Mouse (Mus musculus) forebrain, embryonic 11.5 days (tissue): ENCODE data around the gene Gm20605. TPM values are rescaled to one million over a fixed set of nuclear protein-coding genes. Genes with fewer than 3 reads are reported as not detected.

ENCODE experiments used
- ATAC-seq: fragments of 200-750 bp; cut with Nextera tagmentation; replicated peaks from 2 replicates; pipeline ENCODE4 v1.8.0; 2017; ENCODE audit warnings: moderate TSS enrichment; ENCODE audit not compliant: low FRiP score
- DNase-seq: peaks from one replicate; pipeline ENCODE4 v3.0.0-alpha.2; 2017; ENCODE audit warnings: low spot score
- H3K27ac ChIP-seq: fragments of 300-500 bp; sonication (generic); 2 replicates; pipeline ENCODE4 v1.5.1; 2014; ENCODE audit warnings: low read depth, low read length
- H3K27me3 ChIP-seq: fragments of 300-500 bp; sonication (generic); 2 replicates; pipeline ENCODE4 v1.6.1; 2014; ENCODE audit warnings: mild to moderate bottlenecking, low read length, mixed read lengths; ENCODE audit not compliant: control insufficient read depth, insufficient read depth
- H3K36me3 ChIP-seq: fragments of 300-500 bp; sonication (generic); 2 replicates; pipeline ENCODE4 v1.6.1; 2014; ENCODE audit warnings: mild to moderate bottlenecking, low read length, moderate library complexity, mixed read lengths; ENCODE audit not compliant: control insufficient read depth, insufficient read depth
- H3K4me1 ChIP-seq: fragments of 300-500 bp; sonication (generic); replicated peaks from 2 replicates; pipeline ENCODE4 v1.6.1; 2014; ENCODE audit warnings: low read length, mixed read lengths; ENCODE audit not compliant: control insufficient read depth, insufficient read depth
- H3K4me2 ChIP-seq: fragments of 300-500 bp; sonication (generic); 2 replicates; pipeline ENCODE4 v1.6.1; 2014; ENCODE audit warnings: low read depth, mild to moderate bottlenecking, low read length, moderate library complexity, mixed read lengths; ENCODE audit not compliant: severe bottlenecking
- H3K4me3 ChIP-seq: fragments of 300-500 bp; sonication (generic); 2 replicates; pipeline ENCODE4 v1.5.1; 2014; ENCODE audit warnings: low read depth, low read length
- H3K9ac ChIP-seq: fragments of 300-500 bp; sonication (generic); 2 replicates; pipeline ENCODE4 v1.6.1; 2014; ENCODE audit warnings: low read length
- H3K9me3 ChIP-seq: fragments of 300-500 bp; sonication (generic); 2 replicates; pipeline ENCODE4 v1.6.1; 2016; ENCODE audit warnings: low read length, mixed read lengths; ENCODE audit not compliant: control insufficient read depth
- WGBS: fragments of 180-500 bp; shearing (Covaris S2); extraction: QIAGEN DNeasy Blood & Tissue Kit; methylation state at CpG from one replicate; pipeline ENCODE4 v1.1.7; 2014; 5-methylcytosine and 5-hydroxymethylcytosine counted together
- polyA plus RNA-seq: library from polyadenylated mRNA; unstranded; fragments of >200 nt; fragmentation: Nextera tagmentation; extraction: Ambion mirVana; gene quantifications from 2 replicates; pipeline ENCODE4 v1.2.1, GENCODE M21; 2014

The Gm20605 gene
- polyA plus RNA-seq, 1 experiment from 2014 or later = 9.9 TPM

- H3K27me3 ChIP-seq = no peaks in the 10 kb centered on the region
- WGBS = 88% methylated on average over 6 of the region's 6 CpGs
- no peak for ATAC-seq
Observed at GRCm38 (mm10) chr5:137597625-137598024, 31.4 kb upstream of the Gm20605 start.

GRCm38 (mm10) chr5:137598100-137598826, 30.7 kb upstream of the Gm20605 start:
- Histone ChIP-seq H3K9me3 (no peaks in the 10 kb centered on the region), H3K36me3 (no peaks in the 10 kb centered on the region), H3K27ac (no peak overlapping the region), H3K4me3 (no peak overlapping the region), H3K27me3 (no peaks in the 10 kb centered on the region), H3K4me1 (no peaks in the 10 kb centered on the region; the same call in 1 of the 2 replicates), H3K9ac (no peak overlapping the region), H3K4me2 (no peak overlapping the region)
- DNase-seq = no peak
- WGBS = 84% methylated on average over 2 of the region's 2 CpGs
- ATAC-seq = no peak

More at GRCm38 (mm10) chr5:137597625-137598024, 31.4 kb upstream of the Gm20605 start:
- no peak for DNase-seq
- Histone ChIP-seq H3K9me3 (no peaks in the 10 kb centered on the region), H3K9ac (no peak overlapping the region), H3K4me2 (no peak overlapping the region), H3K4me3 (no peak overlapping the region), H3K27ac (no peak overlapping the region), H3K4me1 (no peaks in the 10 kb centered on the region; the same call in 1 of the 2 replicates), H3K36me3 (no peaks in the 10 kb centered on the region)

- H3K27me3 ChIP-seq = no peaks in the 10 kb centered on the region
- peak overlapping the region; percentile 87 for H3K4me2 ChIP-seq
- ATAC-seq = no peak
- H3K27ac ChIP-seq = no peak overlapping the region
- H3K4me3 ChIP-seq = peak overlapping the region; percentile 58
- H3K9ac ChIP-seq = peak overlapping the region; percentile 76
- DNase-seq = no peak
- H3K9me3 ChIP-seq = no peaks in the 10 kb centered on the region
- no peaks in the 10 kb centered on the region for H3K36me3 ChIP-seq
- no peaks in the 10 kb centered on the region; the same call in 1 of the 2 replicates for H3K4me1 ChIP-seq
- 72% methylated on average over 9 of the region's 9 CpGs for WGBS
Observed at GRCm38 (mm10) chr5:137599600-137599999, 29.4 kb upstream of the Gm20605 start.

GRCm38 (mm10) chr5:137600281-137600618, 28.7 kb upstream of the Gm20605 start:
- no peak; the same call in 1 of the 2 replicates for ATAC-seq

GRCm38 (mm10) chr5:137600619-137601364, 28.2 kb upstream of the Gm20605 start, which contains the start of gene Mospd3:
Gene Mospd3 (minus strand): TSS chr5:137601058.
- under 1% methylated on average over 41 of the region's 41 CpGs for WGBS
- Histone ChIP-seq H3K36me3 (no peaks in the 10 kb centered on the region), H3K27ac (peak within 1 kb of the TSS; percentile 60), H3K27me3 (no peaks in the 10 kb centered on the region), H3K4me1 (no peaks in the 10 kb centered on the region; the same call in 1 of the 2 replicates), H3K9ac (peak within 1 kb of the TSS; percentile 76), H3K9me3 (no peaks in the 10 kb centered on the region), H3K4me2 (peak within 1 kb of the TSS; percentile 87), H3K4me3 (peak within 1 kb of the TSS; percentile 58)
- DNase-seq = peak; percentile 97
- peak; percentile 96 for ATAC-seq

More at GRCm38 (mm10) chr5:137600281-137600618, 28.7 kb upstream of the Gm20605 start:
- H3K9ac ChIP-seq = peak overlapping the region; percentile 76
- peak overlapping the region; percentile 58 for H3K4me3 ChIP-seq
- H3K4me1 ChIP-seq = no peaks in the 10 kb centered on the region; the same call in 1 of the 2 replicates
- H3K27me3 ChIP-seq = no peaks in the 10 kb centered on the region
- no peak overlapping the region for H3K27ac ChIP-seq
- no peaks in the 10 kb centered on the region for H3K9me3 ChIP-seq
- DNase-seq = no peak
- no peaks in the 10 kb centered on the region for H3K36me3 ChIP-seq
- peak overlapping the region; percentile 87 for H3K4me2 ChIP-seq
- WGBS = 2% methylated on average over 19 of the region's 19 CpGs

- Histone ChIP-seq H3K4me2 (peak overlapping the region; percentile 67), H3K27ac (no peak overlapping the region), H3K9ac (peak overlapping the region; percentile 76), H3K4me3 (peak overlapping the region; percentile 58), H3K27me3 (no peaks in the 10 kb centered on the region), H3K36me3 (no peaks in the 10 kb centered on the region), H3K4me1 (no peaks in the 10 kb centered on the region; the same call in 1 of the 2 replicates), H3K9me3 (no peaks in the 10 kb centered on the region)
- DNase-seq (no peak), ATAC-seq (no peak)
- under 1% methylated on average over 22 of the region's 22 CpGs for WGBS
Observed at GRCm38 (mm10) chr5:137601365-137601729, 27.6 kb upstream of the Gm20605 start.

GRCm38 (mm10) chr5:137607860-137608653, 20.9 kb upstream of the Gm20605 start:
- DNase-seq = no peak
- Histone ChIP-seq H3K4me2 (peak overlapping the region; percentile 40), H3K36me3 (no peaks in the 10 kb centered on the region), H3K27ac (no peak overlapping the region), H3K4me3 (0 out of 2 replicates have a peak overlapping the region, but pooled peaks have one; percentile 5), H3K9me3 (no peaks in the 10 kb centered on the region), H3K4me1 (peaks cover 8% of the 10 kb centered on the region), H3K27me3 (peaks cover 2% of the 10 kb centered on the region; the same call in 1 of the 2 replicates), H3K9ac (peak overlapping the region; percentile 27)
- 6% methylated on average over 24 of the region's 26 CpGs for WGBS
- no peak for ATAC-seq

- no peak for ATAC-seq
- peaks cover 2% of the 10 kb centered on the region; the same call in 1 of the 2 replicates for H3K27me3 ChIP-seq
- peak overlapping the region; percentile 40 for H3K4me2 ChIP-seq
- peak overlapping the region; percentile 27 for H3K9ac ChIP-seq
- H3K4me1 ChIP-seq = peaks cover 8% of the 10 kb centered on the region
- no peak overlapping the region for H3K27ac ChIP-seq
- H3K36me3 ChIP-seq = no peaks in the 10 kb centered on the region
- no peak for DNase-seq
- 0 out of 2 replicates have a peak overlapping the region, but pooled peaks have one; percentile 5 for H3K4me3 ChIP-seq
- H3K9me3 ChIP-seq = no peaks in the 10 kb centered on the region
- 18% methylated on average over 22 of the region's 23 CpGs for WGBS
Observed at GRCm38 (mm10) chr5:137608654-137609190, 20.3 kb upstream of the Gm20605 start.
